Mouse (Mus musculus) hindbrain, embryonic 15.5 days (tissue): Measurements from ENCODE around the gene Nsun6. TPM values are rescaled to one million over a fixed set of nuclear protein-coding genes. Genes with fewer than 3 reads are reported as not detected.

Experiments used
- ATAC-seq: fragments of 200-750 bp; cut with Nextera tagmentation; 2 replicates; pipeline ENCODE4 v1.8.0; 2017; ENCODE audit warnings: low read depth, moderate number of reproducible peaks, moderate TSS enrichment; ENCODE audit not compliant: low FRiP score
- H3K27ac ChIP-seq: fragments of 300-500 bp; sonication (generic); replicated peaks from 2 replicates; pipeline ENCODE4 v1.5.1; 2015; ENCODE audit warnings: mild to moderate bottlenecking, inconsistent platforms
- H3K27me3 ChIP-seq: fragments of 300-500 bp; sonication (generic); 2 replicates; pipeline ENCODE4 v1.6.1; 2015; ENCODE audit warnings: control low read depth, inconsistent platforms
- H3K36me3 ChIP-seq: fragments of 300-500 bp; sonication (generic); 2 replicates; pipeline ENCODE4 v1.6.1; 2015; ENCODE audit warnings: control low read depth, inconsistent platforms
- H3K4me1 ChIP-seq: fragments of 300-500 bp; sonication (generic); replicated peaks from 2 replicates; pipeline ENCODE4 v1.6.1; 2015; ENCODE audit warnings: control low read depth, inconsistent platforms
- H3K4me2 ChIP-seq: fragments of 300-500 bp; sonication (generic); 2 replicates; pipeline ENCODE4 v1.6.1; 2015; ENCODE audit warnings: moderate library complexity, mild to moderate bottlenecking, inconsistent platforms
- H3K4me3 ChIP-seq: fragments of 300-500 bp; sonication (generic); 2 replicates; pipeline ENCODE4 v1.5.1; 2015; ENCODE audit warnings: mild to moderate bottlenecking, inconsistent platforms
- H3K9ac ChIP-seq: fragments of 300-500 bp; sonication (generic); 2 replicates; pipeline ENCODE4 v1.6.1; 2015; ENCODE audit warnings: inconsistent platforms
- H3K9me3 ChIP-seq: fragments of 300-500 bp; sonication (generic); 2 replicates; pipeline ENCODE4 v1.6.1; 2016; ENCODE audit warnings: control low read depth, inconsistent platforms
- WGBS: fragments of 180-500 bp; shearing (Covaris S2); methylation state at CpG from one replicate; pipeline ENCODE4 v1.1.7; 2015; 5-methylcytosine and 5-hydroxymethylcytosine counted together
- polyA plus RNA-seq: library from polyadenylated mRNA; unstranded; fragments of >200 nt; fragmentation: Nextera tagmentation; extraction: Ambion mirVana; gene quantifications from 2 replicates; pipeline ENCODE4 v1.2.1, GENCODE M21; 2015

Gene Nsun6
- polyA plus RNA-seq, 1 experiment from 2014 or later = 14.1 TPM

GRCm38 (mm10) chr2:14988451-14988850 lies 66.4 kb downstream of the Nsun6 start:
- Histone ChIP-seq H3K36me3 (peaks cover 19% of the 10 kb centered on the region), H3K9me3 (no peaks in the 10 kb centered on the region), H3K9ac (no peak overlapping the region), H3K4me1 (no peaks in the 10 kb centered on the region), H3K27ac (no peak overlapping the region), H3K27me3 (no peaks in the 10 kb centered on the region), H3K4me3 (no peak overlapping the region), H3K4me2 (no peak overlapping the region)
- ATAC-seq = no peak
- WGBS = 91% methylated on average over 4 of the region's 4 CpGs

DNA sequence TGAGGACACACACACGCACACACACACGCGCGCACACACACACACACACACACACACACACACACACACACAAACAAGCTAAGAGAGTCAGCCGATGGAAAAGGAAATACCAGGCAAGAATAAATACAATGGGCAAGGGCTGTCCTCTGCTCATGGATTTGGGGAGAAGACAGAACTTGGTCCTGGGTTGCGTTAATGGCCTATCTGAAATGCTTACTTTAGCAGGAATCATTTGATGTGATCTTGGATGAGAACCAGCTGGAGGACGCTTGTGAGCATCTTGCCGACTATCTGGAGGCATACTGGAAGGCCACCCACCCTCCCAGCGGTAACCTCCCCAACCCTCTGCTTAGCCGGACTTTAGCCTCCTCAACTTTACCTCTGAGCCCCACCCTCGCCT lies 70.8 kb downstream of the Nsun6 start:
- peaks cover 22% of the 10 kb centered on the region for H3K36me3 ChIP-seq
- H3K4me3 ChIP-seq = no peak overlapping the region
- 89% methylated on average over 11 of the region's 11 CpGs for WGBS
- H3K9me3 ChIP-seq = no peaks in the 10 kb centered on the region
- no peak for ATAC-seq
- no peak overlapping the region for H3K9ac ChIP-seq
- H3K4me2 ChIP-seq = no peak overlapping the region
- H3K27ac ChIP-seq = no peak overlapping the region
- no peaks in the 10 kb centered on the region for H3K27me3 ChIP-seq
- no peaks in the 10 kb centered on the region for H3K4me1 ChIP-seq

DNA sequence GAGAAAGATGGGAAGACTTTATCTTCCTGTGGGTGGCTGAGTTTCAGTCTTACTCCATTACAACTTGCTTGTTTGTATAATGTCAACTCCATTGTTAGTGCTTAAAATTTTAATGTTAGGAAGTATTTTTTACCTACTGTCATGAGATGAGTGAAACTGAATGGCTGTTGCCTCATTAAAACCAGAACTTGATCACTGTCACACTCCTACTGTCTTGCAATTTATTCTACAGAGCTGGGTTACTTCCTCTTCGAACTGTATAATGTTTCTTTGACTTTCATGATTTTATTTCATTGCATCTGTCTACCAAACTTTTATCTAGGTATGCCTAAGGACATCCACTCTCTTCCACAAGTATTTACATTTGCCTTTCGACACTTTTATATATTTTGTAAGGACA lies 93.4 kb downstream of the Nsun6 start:
- Histone ChIP-seq H3K27me3 (no peaks in the 10 kb centered on the region), H3K9me3 (no peaks in the 10 kb centered on the region), H3K36me3 (no peaks in the 10 kb centered on the region), H3K4me2 (no peak overlapping the region), H3K4me1 (no peaks in the 10 kb centered on the region), H3K27ac (no peak overlapping the region), H3K9ac (no peak overlapping the region), H3K4me3 (no peak overlapping the region)
- no peak for ATAC-seq
- 90% methylated on average over 2 of the region's 2 CpGs for WGBS

GRCm38 (mm10) chr2:14960963-14961488 lies 93.8 kb downstream of the Nsun6 start:
- H3K36me3 ChIP-seq = no peaks in the 10 kb centered on the region
- no peak overlapping the region for H3K27ac ChIP-seq
- 95% methylated on average over 1 of the region's 1 CpGs for WGBS
- H3K9me3 ChIP-seq = no peaks in the 10 kb centered on the region
- H3K4me1 ChIP-seq = no peaks in the 10 kb centered on the region
- H3K9ac ChIP-seq = no peak overlapping the region
- no peak overlapping the region for H3K4me3 ChIP-seq
- no peak overlapping the region for H3K4me2 ChIP-seq
- no peaks in the 10 kb centered on the region for H3K27me3 ChIP-seq
- ATAC-seq = no peak

DNA sequence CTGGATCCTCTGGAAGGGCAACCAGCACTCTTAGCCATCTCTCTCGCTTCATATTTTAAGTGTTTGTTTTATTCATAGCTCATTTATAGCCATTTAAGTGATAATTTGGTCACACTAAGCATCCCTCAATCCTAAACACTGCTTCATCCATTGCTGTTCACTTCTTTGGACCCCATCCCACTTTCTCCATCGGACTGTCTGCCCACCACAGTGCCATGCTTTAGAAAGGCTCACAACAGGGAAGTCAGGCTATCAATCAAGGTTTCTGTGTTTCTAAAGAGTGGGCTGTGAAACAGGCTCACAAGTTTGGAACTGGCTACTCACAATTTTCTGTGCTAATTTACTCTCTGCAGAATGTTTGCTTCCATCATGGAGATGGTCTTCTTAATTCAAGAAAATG lies 101.8 kb downstream of the Nsun6 start:
- ATAC-seq = no peak
- Histone ChIP-seq H3K27ac (no peak overlapping the region), H3K4me3 (no peak overlapping the region), H3K4me2 (no peak overlapping the region), H3K36me3 (no peaks in the 10 kb centered on the region), H3K9me3 (no peaks in the 10 kb centered on the region), H3K4me1 (no peaks in the 10 kb centered on the region), H3K27me3 (no peaks in the 10 kb centered on the region), H3K9ac (no peak overlapping the region)
- 40% methylated on average over 2 of the region's 2 CpGs for WGBS

Other genes starting within 250 kb of the Nsun6 start
- gene Arl5b, start 5.7 kb downstream of the Nsun6 start, polyA plus RNA-seq = 31.2 and 32.3 TPM in 2 replicates